Mouse (Mus musculus) neutrophil, adult 83 days (primary cell): ENCODE data around the gene Rnf6. TPM values are rescaled to one million over a fixed set of nuclear protein-coding genes. Genes with fewer than 3 reads are reported as not detected.

Experiments used
- total RNA-seq, 2 experiments: library from RNA; stranded (reverse); gene quantifications; one replicate each; pipeline ENCODE4 v1.2.4; 2023

Gene Rnf6
- total RNA-seq, result 10 to 100 TPM; 29.3 to 32.6 TPM

DNA sequence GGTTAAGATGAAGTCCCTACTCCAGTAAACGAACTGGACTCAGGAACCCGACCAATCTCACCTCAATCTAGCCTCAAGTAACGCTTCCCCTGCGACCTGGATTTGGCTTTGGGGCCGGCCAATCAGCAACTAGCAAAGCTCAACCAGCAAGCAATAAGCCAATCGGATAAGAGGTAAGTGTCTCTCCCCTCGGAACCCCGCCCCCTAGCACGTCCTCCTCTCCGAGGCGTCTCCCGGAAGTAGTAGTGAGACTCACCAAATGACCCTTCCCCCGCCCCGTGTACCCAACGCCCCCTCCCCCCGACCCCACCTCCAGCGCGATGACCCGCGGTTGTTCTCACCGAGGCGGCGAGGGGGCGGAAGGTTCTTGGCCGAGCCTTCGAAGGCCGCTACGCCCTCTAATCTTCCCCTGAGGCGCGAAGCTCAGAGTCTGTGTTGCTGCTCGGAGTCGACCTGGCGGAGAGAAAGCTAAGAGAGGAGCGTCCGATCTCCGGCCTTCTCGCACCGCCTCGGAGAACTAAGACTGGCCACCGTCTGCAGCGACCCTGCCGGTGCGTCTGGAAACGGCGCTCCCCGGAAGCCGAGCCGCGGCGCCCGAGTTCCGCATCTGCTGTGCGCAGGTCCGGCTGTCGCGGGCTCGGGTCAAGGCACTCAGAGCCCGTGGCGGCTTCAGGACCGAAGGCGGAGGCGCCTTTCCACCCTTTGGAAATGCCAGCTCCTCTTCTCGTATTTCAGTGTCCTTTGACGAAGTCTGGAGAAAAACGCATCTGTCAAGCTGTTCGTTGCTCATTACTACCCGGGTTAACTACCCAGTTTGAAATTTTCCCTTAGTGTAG lies at the start of gene Rnf6:
Gene Rnf6, minus strand, starts transcription at position 677 of the 836 bp plus-strand sequence.

DNA sequence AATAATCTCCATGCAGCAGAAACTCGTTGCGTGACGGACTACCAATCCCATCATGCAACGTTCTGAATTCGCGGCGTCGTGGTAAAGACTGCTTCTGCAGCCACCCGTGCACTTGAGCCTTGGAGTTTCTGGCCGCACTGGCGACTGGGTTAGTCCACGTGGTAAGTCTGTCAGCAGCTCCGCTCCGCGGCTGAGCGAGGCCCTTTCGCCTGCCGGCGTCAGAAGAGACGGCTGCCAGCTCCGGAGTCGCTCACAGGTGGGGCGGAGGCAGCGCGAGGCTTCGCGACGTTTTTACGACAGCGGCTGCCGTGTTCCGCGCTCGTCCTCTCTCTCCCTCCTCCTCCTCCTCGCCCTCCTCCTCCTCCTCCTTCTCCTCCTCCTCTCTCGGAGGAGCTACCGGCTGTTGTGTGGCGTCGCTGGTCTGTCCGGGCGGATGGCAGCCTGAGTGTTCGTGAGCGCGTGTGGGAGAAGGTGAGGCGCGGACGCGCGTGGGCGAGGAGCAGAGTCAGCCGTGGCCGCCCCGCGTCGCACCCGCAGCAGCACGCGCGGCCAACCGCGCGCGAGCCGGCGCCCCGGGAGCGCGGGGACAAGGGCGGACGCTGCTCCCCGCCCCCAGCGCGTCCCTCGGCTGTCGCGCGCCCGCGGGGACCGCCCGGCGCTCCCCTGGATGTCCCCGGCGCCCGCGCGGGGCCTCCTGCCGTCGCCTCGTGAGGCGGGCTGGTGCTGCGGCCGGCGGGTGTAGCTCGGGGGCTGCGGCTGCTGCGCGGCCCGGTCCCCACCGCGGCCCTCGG lies 9.7 kb upstream of the Rnf6 start, which contains the start of gene Cdk8:
Gene Cdk8, plus strand, starts transcription at position 367 of the 791 bp plus-strand sequence.

DNA sequence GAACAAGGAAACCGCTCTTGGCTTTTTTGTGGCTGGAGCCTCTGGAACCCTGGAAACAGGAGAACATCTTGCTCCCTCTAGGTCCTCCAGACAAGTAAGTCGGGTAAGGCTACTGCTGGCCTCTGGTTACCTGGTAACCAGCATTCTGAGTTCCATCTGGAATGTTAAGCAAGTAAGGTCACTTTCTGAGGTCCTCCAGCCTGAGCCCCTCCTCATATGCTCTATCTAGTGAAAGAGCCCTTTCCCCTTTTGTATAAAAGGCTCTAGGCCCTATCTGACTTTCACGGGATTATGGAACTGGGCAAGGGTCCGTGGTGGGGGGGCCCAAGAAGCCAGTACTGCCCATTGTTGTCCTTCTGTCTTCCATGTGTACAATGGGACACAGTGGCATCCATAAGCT lies 36.2 kb downstream of the Rnf6 start, which contains the start of gene 1700001J03Rik:
Gene 1700001J03Rik, minus strand, starts transcription at position 101 of the 400 bp plus-strand sequence.

DNA sequence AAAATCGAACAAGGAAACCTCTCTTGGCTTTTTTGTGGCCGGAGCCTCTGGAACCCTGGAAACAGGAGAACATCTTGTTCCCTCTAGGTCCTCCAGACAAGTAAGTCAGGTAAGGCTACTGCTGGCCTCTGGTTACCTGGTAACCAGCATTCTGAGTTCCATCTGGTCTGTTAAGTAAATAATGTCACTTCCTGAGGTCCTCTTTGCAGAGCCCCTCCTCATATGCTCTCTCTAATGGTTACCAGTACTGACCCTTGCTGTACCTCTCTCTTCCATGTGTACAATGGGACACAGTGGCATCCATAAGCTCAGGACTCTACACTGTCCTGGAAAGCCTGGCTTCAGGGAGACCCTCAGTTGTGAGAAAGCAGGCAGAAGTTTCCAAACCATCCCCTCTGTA lies 50.7 kb downstream of the Rnf6 start, which contains the start of gene Gm6309:
Gene Gm6309, minus strand, starts transcription at position 101 of the 400 bp plus-strand sequence.

DNA sequence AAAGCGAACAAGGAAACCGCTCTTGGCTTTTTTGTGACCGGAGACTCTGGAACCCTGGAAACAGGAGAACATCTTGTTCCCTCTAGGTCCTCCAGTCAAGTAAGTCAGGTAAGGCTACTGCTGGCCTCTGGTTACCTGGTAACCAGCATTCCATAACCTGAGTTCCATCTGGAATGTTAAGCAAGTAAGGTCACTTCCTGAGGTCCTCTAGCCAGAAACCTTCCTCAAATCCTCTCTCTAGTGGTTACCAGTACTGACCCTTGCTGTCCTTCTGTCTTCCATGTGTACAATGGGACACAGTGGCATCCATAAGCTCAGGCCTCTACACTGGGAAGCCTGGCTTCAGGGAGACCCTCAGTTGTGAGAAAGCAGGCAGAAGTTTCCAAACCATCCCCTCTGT lies 60.9 kb downstream of the Rnf6 start, which contains the start of gene Gm5565:
Gene Gm5565, minus strand, starts transcription at position 101 of the 400 bp plus-strand sequence.

Other genes starting within 250 kb of the Rnf6 start
- not detected for gene Cyp3a25, start 211.9 kb downstream of the Rnf6 start, total RNA-seq
- gene Cyp3a59, start 142.3 kb downstream of the Rnf6 start, total RNA-seq, result not detected
- gene Gm5565, start 61.0 kb downstream of the Rnf6 start, total RNA-seq, result not detected
- gene Gm6309, start 50.8 kb downstream of the Rnf6 start, total RNA-seq, result not detected
- gene 1700001J03Rik, start 36.3 kb downstream of the Rnf6 start, total RNA-seq, result under 1 TPM; 0.46 to 0.55 TPM
- 10 to 100 TPM; 22.5 to 22.6 TPM for gene Cdk8, start 9.7 kb upstream of the Rnf6 start, total RNA-seq
- not detected for gene Wasf3, start 163.4 kb upstream of the Rnf6 start, total RNA-seq